Comparison of ENCODE assay signal across 7 mouse cellular contexts in the genomic region with DNA sequence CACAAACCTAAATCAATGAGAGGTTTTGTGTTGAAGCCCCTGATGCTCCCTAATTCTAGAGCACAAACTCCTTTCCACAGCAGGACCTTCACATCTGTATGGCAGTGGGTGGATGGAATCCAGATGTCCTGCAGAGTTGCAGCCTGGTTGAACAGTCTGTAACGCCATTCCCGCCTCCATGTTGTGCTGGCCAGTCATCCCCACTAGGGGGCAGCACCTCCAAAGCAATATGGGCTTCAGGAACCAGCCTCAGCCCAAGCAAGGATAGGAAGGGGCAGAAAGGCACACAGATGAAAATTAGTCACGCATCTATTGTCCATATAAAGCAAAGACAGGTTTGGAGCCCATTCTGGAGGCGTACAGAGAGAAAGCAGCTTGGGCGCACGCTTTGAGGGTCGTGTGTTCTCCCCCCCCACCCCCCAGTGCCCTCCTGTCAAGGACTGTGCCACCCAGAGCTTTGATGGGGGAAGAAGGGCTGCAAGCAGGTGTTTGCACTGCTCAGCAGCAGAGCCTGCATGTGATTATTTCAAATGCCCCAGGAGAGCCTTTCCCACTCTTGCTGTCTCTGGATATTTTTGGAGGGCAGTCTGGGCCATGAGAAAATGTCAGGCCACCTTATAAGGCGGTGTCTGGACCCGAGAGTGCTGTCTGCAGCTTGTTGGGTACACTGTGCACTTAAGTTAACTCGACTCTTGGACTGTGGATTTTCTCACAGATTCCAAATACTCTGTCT. TPM values are rescaled to one million over a fixed set of nuclear protein-coding genes. Genes with fewer than 3 reads are reported as not detected.
DNase-seq lines count a peak whose midpoint lies in the region; ATAC-seq and TF ChIP-seq lines count a peak whose summit lies in the region.

No protein-coding gene starts in this region.

- no peak for TF ChIP-seq POLR2A in spleen, adult 2 months (IDR thresholded peaks at IDR 0.05; ENCODE audit: low read depth, low read length)

- H3K27me3 ChIP-seq in intestine, postnatal 0 days (replicated peaks; ENCODE audit: control insufficient read depth, insufficient read depth, low read length) = no peaks in the 10 kb centered on the region
- no peaks in the 10 kb centered on the region for H3K27me3 ChIP-seq in midbrain, embryonic 15.5 days (replicated peaks)
- H3K27me3 ChIP-seq in spleen, adult 2 months (ENCODE audit: control insufficient read depth, insufficient read depth, low read length) = no peaks in the 10 kb centered on the region

- 37% methylated on average over 10 of the region's 10 CpGs for WGBS in intestine, postnatal 0 days
- WGBS in midbrain, embryonic 15.5 days = 24% methylated on average over 10 of the region's 10 CpGs
- WGBS in spleen, adult 2 months = 44% methylated on average over 10 of the region's 10 CpGs

- H3K4me1 ChIP-seq in intestine, postnatal 0 days (replicated peaks; ENCODE audit: control insufficient read depth, insufficient read depth, low read length) = no peaks in the 10 kb centered on the region
- H3K4me1 ChIP-seq in midbrain, embryonic 15.5 days = peaks cover 7% of the 10 kb centered on the region
- no peaks in the 10 kb centered on the region for H3K4me1 ChIP-seq in spleen, adult 2 months (ENCODE audit: control insufficient read depth, insufficient read depth, insufficient read length)

- TF ChIP-seq CTCF in intestine, postnatal 0 days (IDR thresholded peaks at IDR 0.05; ENCODE audit: low read depth) = peak; percentile 98
- peak; percentile 84; the same call in 1 of the 2 replicates for TF ChIP-seq CTCF in spleen, adult 2 months (IDR thresholded peaks at IDR 0.05; ENCODE audit: extremely low read depth, insufficient read depth, insufficient read length, insufficient replicate concordance)

- H3K36me3 ChIP-seq in intestine, postnatal 0 days (ENCODE audit: control insufficient read depth, insufficient read depth) = peaks cover 14% of the 10 kb centered on the region; the same call in 1 of the 2 replicates
- H3K36me3 ChIP-seq in midbrain, embryonic 15.5 days (replicated peaks) = no peaks in the 10 kb centered on the region
- peaks cover 4% of the 10 kb centered on the region; the same call in 1 of the 2 replicates for H3K36me3 ChIP-seq in spleen, adult 2 months (ENCODE audit: control insufficient read depth, insufficient read depth, low read length)

- ATAC-seq in intestine, postnatal 0 days = peak; percentile 75
- peak; percentile 93 for ATAC-seq in midbrain, embryonic 15.5 days (replicated peaks)

- H3K27ac ChIP-seq in intestine, postnatal 0 days (ENCODE audit: low read depth, low read length) = no peak overlapping the region
- H3K27ac ChIP-seq in midbrain, embryonic 15.5 days = peak overlapping the region; percentile 74
- no peak overlapping the region for H3K27ac ChIP-seq in spleen, adult 2 months (ENCODE audit: insufficient read depth, low read length)

- intact Hi-C loops in left cerebral cortex, postnatal 36 days (cut with DNase I) = loop anchor here (1.0 to 2.0 kb wide), 2 partner anchors 46 to 161 kb away; no protein-coding TSS in a partner anchor

- no peaks in the 10 kb centered on the region for H3K9me3 ChIP-seq in intestine, postnatal 0 days (ENCODE audit: control insufficient read depth)
- no peaks in the 10 kb centered on the region for H3K9me3 ChIP-seq in midbrain, embryonic 15.5 days

- DNase-seq in adrenal gland, adult 8-10 months = peak; percentile 55
- peak; percentile 89 for DNase-seq in embryo, embryonic 11 days
- peak; percentile 83 to 84 for DNase-seq in gastrocnemius, postnatal 4 days (ENCODE audit: low spot score in 2 of 2)
- DNase-seq in left cerebral cortex, postnatal 36 days (ENCODE audit: low spot score in 2 of 2) = peak; percentile 80 to 83
- peak; percentile 8 to 46 for DNase-seq in spleen, adult 2 months (ENCODE audit: low read depth in 1 of 2, low spot score in 2 of 2)

- no peak overlapping the region for H3K4me3 ChIP-seq in intestine, postnatal 0 days (ENCODE audit: low read depth, low read length)
- H3K4me3 ChIP-seq in midbrain, embryonic 15.5 days = peak overlapping the region; percentile 20
- no peak overlapping the region for H3K4me3 ChIP-seq in spleen, adult 2 months (ENCODE audit: extremely low read depth, insufficient read depth, insufficient read length)

- no peak overlapping the region for H3K4me2 ChIP-seq in intestine, postnatal 0 days (replicated peaks; ENCODE audit: low read depth)
- peak overlapping the region; percentile 50 for H3K4me2 ChIP-seq in midbrain, embryonic 15.5 days

- H3K9ac ChIP-seq in intestine, postnatal 0 days (ENCODE audit: low read depth, low read length) = no peak overlapping the region
- peak overlapping the region; percentile 42 for H3K9ac ChIP-seq in midbrain, embryonic 15.5 days

RNA-seq across cellular contexts. Expression of a gene that starts 44.1 kb away (rescaled TPM):
- total RNA-seq in adrenal gland, adult 8-10 months (2022) = 10 to 100 TPM; 11.8 to 19.1 (median 13.6) TPM
- total RNA-seq in gastrocnemius, postnatal 4 days (2021) = 1 to 10 TPM; 4.7 to 5.9 TPM
- polyA plus RNA-seq in intestine, postnatal 0 days (2015; fragmentation: Nextera tagmentation; extraction: Ambion mirVana) = 1.8 and 2.0 TPM in 2 replicates
- total RNA-seq in left cerebral cortex, postnatal 36 days (2021) = 100 to 1,000 TPM; 123 to 144 TPM
- 8.7 and 9.1 TPM in 2 replicates for polyA plus RNA-seq in midbrain, embryonic 15.5 days (2015; fragmentation: Nextera tagmentation; extraction: Ambion mirVana)
- 6.8 and 8.0 TPM in 2 replicates for polyA plus RNA-seq in spleen, adult 2 months (2012; rRNA removed)

Comparison
In these comparisons a context has a peak if more than half of its experiments do, and no peak if none do; other contexts are left out.
1. DNase-seq: peak in every context shown above with its lines; median percentile 89 in embryo, embryonic 11 days; 84 in gastrocnemius, postnatal 4 days; 82 in left cerebral cortex, postnatal 36 days; 55 in adrenal gland, adult 8-10 months; 27 in spleen, adult 2 months.
2. RNA of a gene that starts 44.1 kb away (total RNA-seq): 123 to 144 TPM in left cerebral cortex, postnatal 36 days; 11.8 to 19.1 TPM in adrenal gland, adult 8-10 months and 4.7 to 5.9 TPM in gastrocnemius, postnatal 4 days; every median in the first group is over 4 times any median in the second.